8 mouse cellular contexts compared by ENCODE assay signal in the genomic region with DNA sequence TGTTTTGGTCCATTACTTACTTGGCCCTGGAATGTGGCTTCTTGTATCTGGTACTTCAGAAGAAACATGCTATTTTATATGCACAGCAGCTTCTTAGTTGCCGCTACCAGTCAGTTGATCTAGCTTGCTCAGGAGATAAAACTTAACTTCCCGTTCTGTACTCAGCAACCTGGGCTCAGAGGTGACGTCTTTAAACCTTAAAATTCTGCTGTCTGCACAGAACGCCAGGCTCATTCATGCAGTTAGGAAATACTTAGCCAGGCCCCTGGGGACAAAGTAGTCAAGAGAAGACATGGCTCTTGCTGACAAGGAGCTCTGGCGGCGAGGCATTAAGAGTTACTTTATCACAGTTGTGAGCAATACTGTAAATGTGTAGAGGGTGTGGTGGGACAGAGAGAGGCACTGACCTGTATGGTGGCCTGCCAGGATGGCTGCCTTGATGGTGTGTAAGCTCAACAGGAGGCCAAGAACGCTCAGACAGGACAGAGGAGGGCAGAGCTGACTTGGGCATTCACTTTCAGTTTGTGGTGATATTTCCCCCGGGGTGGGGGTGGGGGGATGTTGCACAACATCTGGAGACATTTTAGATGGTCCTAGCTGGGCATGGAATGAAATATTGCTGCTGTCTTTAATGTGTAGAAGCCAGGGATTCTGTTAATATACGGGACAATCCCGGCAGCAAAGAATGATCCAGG. TPM values are rescaled to one million over a fixed set of nuclear protein-coding genes. Genes with fewer than 3 reads are reported as not detected.
A peak's percentile ranks its signal among the peaks of the same experiment; 100 is the strongest.
DNase-seq lines count a peak whose midpoint lies in the region; TF ChIP-seq lines count a peak whose summit lies in the region.

No protein-coding gene starts in this region.

- peaks cover 61% of the 10 kb centered on the region for H3K4me1 ChIP-seq in bone marrow macrophage, adult 2 months (ENCODE audit: control insufficient read depth, insufficient read depth, low read length)
- H3K4me1 ChIP-seq in spleen, adult 2 months (ENCODE audit: control insufficient read depth, insufficient read depth, insufficient read length) = peaks cover 17% of the 10 kb centered on the region; the same call in 1 of the 2 replicates

- no peaks in the 10 kb centered on the region for H3K27me3 ChIP-seq in spleen, adult 2 months (ENCODE audit: control insufficient read depth, insufficient read depth, low read length)

- H3K4me3 ChIP-seq in bone marrow macrophage, adult 2 months (ENCODE audit: insufficient read depth, low read length) = peak overlapping the region; percentile 51
- peak overlapping the region; percentile 26; the same call in 1 of the 2 replicates for H3K4me3 ChIP-seq in spleen, adult 2 months (ENCODE audit: extremely low read depth, insufficient read depth, insufficient read length)

- TF ChIP-seq POLR2A in bone marrow macrophage, adult 2 months (IDR thresholded peaks at IDR 0.05; ENCODE audit: borderline replicate concordance, low read depth, low read length) = no peak
- TF ChIP-seq POLR2A in spleen, adult 2 months (IDR thresholded peaks at IDR 0.05; ENCODE audit: low read depth, low read length) = no peak

- peak; percentile 33 to 46 for DNase-seq in heart, adult 9 months (ENCODE audit: low spot score in 2 of 2)
- DNase-seq in heart, postnatal 4 days = no peak
- DNase-seq in kidney, postnatal 25 days = peak; percentile 35 to 56
- DNase-seq in spleen, adult 2 months (ENCODE audit: low read depth in 1 of 2, low spot score in 2 of 2) = peak; percentile 63 to 74
- no peak for DNase-seq in layer of hippocampus, adult 11-12 months (ENCODE audit: low spot score)
- no peak for DNase-seq in Muller cell, postnatal 12 days (ENCODE audit: inconsistent ontology term)
- no peak for DNase-seq in embryo, embryonic 9.5 days (ENCODE audit: extremely low spot score)

- H3K27ac ChIP-seq in bone marrow macrophage, adult 2 months (ENCODE audit: insufficient read depth, low read depth, low read length) = peak overlapping the region; percentile 63
- peak overlapping the region; percentile 81 for H3K27ac ChIP-seq in spleen, adult 2 months (ENCODE audit: insufficient read depth, low read length)

- 24% methylated on average over 10 of the region's 10 CpGs for WGBS in spleen, adult 2 months

- TF ChIP-seq CTCF in bone marrow macrophage, adult 2 months (IDR thresholded peaks at IDR 0.05; ENCODE audit: low read depth, low read length) = no peak
- no peak for TF ChIP-seq CTCF in spleen, adult 2 months (IDR thresholded peaks at IDR 0.05; ENCODE audit: extremely low read depth, insufficient read depth, insufficient read length, insufficient replicate concordance)

- no peaks in the 10 kb centered on the region for H3K36me3 ChIP-seq in spleen, adult 2 months (ENCODE audit: control insufficient read depth, insufficient read depth, low read length)

RNA-seq across cellular contexts. Expression of gene Gnptab, which starts 11.3 kb away (rescaled TPM):
- 10 to 100 TPM; 36.5 to 36.6 TPM for total RNA-seq in heart, postnatal 4 days (2021)
- 22.9 and 26.8 TPM in 2 replicates for polyA plus RNA-seq in bone marrow macrophage, adult 2 months (2012; ENCODE audit: insufficient read depth, insufficient read length, missing spikeins)
- 6.8 and 8.3 TPM in 2 replicates for polyA plus RNA-seq in spleen, adult 2 months (2012; rRNA removed)

RNA-seq across cellular contexts. Expression of gene Dram1, which starts 11.4 kb away (rescaled TPM):
- total RNA-seq in heart, postnatal 4 days (2021) = 1 to 10 TPM; 2.8 to 3.1 TPM
- polyA plus RNA-seq in bone marrow macrophage, adult 2 months (2012; ENCODE audit: insufficient read depth, insufficient read length, missing spikeins) = 76.0 and 77.0 TPM in 2 replicates
- polyA plus RNA-seq in spleen, adult 2 months (2012; rRNA removed) = 13.1 and 20.7 TPM in 2 replicates

Comparison
In these comparisons a context has a peak if more than half of its experiments do, and no peak if none do; other contexts are left out.
1. DNase-seq: peak in heart, adult 9 months (2 of 2), kidney, postnatal 25 days (2 of 2) and spleen, adult 2 months (2 of 2); none in heart, postnatal 4 days (single experiment), layer of hippocampus, adult 11-12 months (single experiment), Muller cell, postnatal 12 days (single experiment) and embryo, embryonic 9.5 days (single experiment).